Mouse (Mus musculus) CH12.LX (cell line): ENCODE results near the gene Cisd2.

Experiments
- CTCF ChIP-seq, 2 experiments: IDR thresholded peaks in 1 of 2; conservative IDR thresholded peaks in 1 of 2; 2 replicates each; pipeline ENCODE4 v1.5.1; 2011 to 2012; ENCODE audit warnings: low read depth in 2 of 2, low read length in 2 of 2, improper control_type of control experiment in 1 of 2, inconsistent platforms in 1 of 2, mild to moderate bottlenecking in 1 of 2, moderate library complexity in 1 of 2
- ETS1 ChIP-seq: conservative IDR thresholded peaks from 2 replicates; pipeline ENCODE4 v1.6.1; 2012; ENCODE audit warnings: low read depth, mild to moderate bottlenecking, inconsistent platforms, low read length, improper control_type of control experiment, moderate library complexity
- HCFC1 ChIP-seq: IDR thresholded peaks from 2 replicates; pipeline ENCODE4 v1.6.1; 2012; ENCODE audit warnings: low read depth, mild to moderate bottlenecking, inconsistent platforms, low read length, improper control_type of control experiment
- POLR2AphosphoS2 ChIP-seq: IDR thresholded peaks from 2 replicates; pipeline ENCODE4 v1.6.1; 2011; ENCODE audit warnings: low read depth, low read length, improper control_type of control experiment

GRCm38 (mm10) chr3:135395085-135395484 is 28.6 kb downstream of the Cisd2 start:
- TF ChIP-seq ETS1 (no peak), HCFC1 (no peak), CTCF (conservative IDR thresholded peaks at IDR 0.05 in 1 of 2, IDR thresholded peaks at IDR 0.05 in 1 of 2; ENCODE audit: low read depth in 2 of 2, low read length in 2 of 2) (no peak), POLR2AphosphoS2 (no peak)
